Comparison of ENCODE assay signal across 9 mouse cellular contexts in genomic region chr1:78725617-78726223, GRCm38 (mm10).
DNase-seq lines count a peak whose midpoint lies in the region; ATAC-seq lines count a peak whose summit lies in the region.
"Had no signal": no experiment of that assay in that cellular context is flagged by ENCODE, and none has a peak within 500 bp of the region (broad histone marks: within the 10 kb centered on the region; RNA-seq: fewer than 3 reads in every experiment).

No protein-coding gene starts in this region.

- no peaks in the 10 kb centered on the region for H3K36me3 ChIP-seq in hindbrain, embryonic 10.5 days
- no peaks in the 10 kb centered on the region for H3K36me3 ChIP-seq in neural tube, embryonic 15.5 days

- H3K9me3 ChIP-seq in hindbrain, embryonic 10.5 days, result no peaks in the 10 kb centered on the region
- H3K9me3 ChIP-seq in neural tube, embryonic 15.5 days (replicated peaks), result no peaks in the 10 kb centered on the region

- H3K4me1 ChIP-seq in hindbrain, embryonic 10.5 days (replicated peaks), result 0 out of 2 replicates have a peak, but pooled peaks cover 3% of the 10 kb centered on the region
- H3K4me1 ChIP-seq in neural tube, embryonic 15.5 days, result peaks cover 15% of the 10 kb centered on the region

- H3K9ac ChIP-seq in neural tube, embryonic 15.5 days (replicated peaks), result no peak overlapping the region

- 0 out of 2 replicates have a peak, but pooled peaks have one; percentile 17 for ATAC-seq in cerebellum, adult (ENCODE audit: insufficient number of reproducible peaks, low FRiP score, low TSS enrichment)
- peak; percentile 45; the same call in 1 of the 2 replicates for ATAC-seq in neural tube, embryonic 15.5 days (ENCODE audit: low FRiP score)

- 61% methylated on average over 6 of the region's 6 CpGs for WGBS in hindbrain, embryonic 10.5 days
- 48% methylated on average over 6 of the region's 6 CpGs for whole genome bisulfite sequencing in neural tube, embryonic 15.5 days

- H3K4me3 ChIP-seq in hindbrain, embryonic 10.5 days, result no peak overlapping the region
- H3K4me3 ChIP-seq in neural tube, embryonic 15.5 days (replicated peaks), result no peak overlapping the region

- no peak for DNase-seq in cerebellum, adult 11-12 months
- DNase-seq in ovary, postnatal 36 days (ENCODE audit: low spot score), result peak; percentile 27
- no peak for DNase-seq in ovary, postnatal 10 days (ENCODE audit: low spot score)
- no peak for DNase-seq in hindbrain, embryonic 10.5 days (ENCODE audit: low spot score)
- no peak for DNase-seq in spleen, postnatal 10 days (ENCODE audit: low spot score in 2 of 2)
- no peak for DNase-seq in liver

- no peak overlapping the region for H3K4me2 ChIP-seq in neural tube, embryonic 15.5 days

- no peaks in the 10 kb centered on the region for H3K27me3 ChIP-seq in hindbrain, embryonic 10.5 days (ENCODE audit: insufficient read depth, poor library complexity, severe bottlenecking)
- H3K27me3 ChIP-seq in neural tube, embryonic 15.5 days (replicated peaks), result no peaks in the 10 kb centered on the region
- H3K27me3 ChIP-seq: CH12.LX had no signal

- peak overlapping the region; percentile 70 for H3K27ac ChIP-seq in hindbrain, embryonic 10.5 days
- H3K27ac ChIP-seq in neural tube, embryonic 15.5 days (replicated peaks), result peak overlapping the region; percentile 38; the same call in 1 of the 2 replicates
